Mouse (Mus musculus): ENCODE data around the gene Gm21876.
"Not testable (repeated sequence)": the region's sequence is repeated elsewhere in the genome, so short reads cannot be mapped to it uniquely, and the experiment has no call there.

The Gm21876 gene

DNA sequence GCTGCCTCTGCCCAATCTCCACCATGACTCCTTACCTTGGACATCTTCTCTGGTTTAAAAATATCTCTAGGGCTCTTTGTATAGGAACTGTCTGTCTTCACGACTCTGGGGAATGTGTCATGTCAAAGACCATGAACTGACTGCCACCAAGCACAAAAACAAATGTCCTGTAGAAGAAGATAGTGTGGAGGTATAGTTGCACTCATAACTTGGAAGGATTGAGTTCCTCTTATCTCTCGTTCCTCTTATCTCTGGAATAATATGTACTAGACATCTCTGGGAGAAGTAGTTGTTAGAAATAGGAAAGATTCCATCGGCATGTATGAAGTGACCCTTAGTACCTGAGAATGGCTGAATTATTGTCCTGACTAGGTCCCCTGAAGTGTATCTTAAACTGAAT lies at the start of gene Gm21876:
Gene Gm21876 (minus strand): TSS at position 101 of the 400 bp plus-strand sequence.
- DNase-seq (ENCODE audit: low spot score in 2 of 2), result no peak

- DNase-seq (ENCODE audit: low spot score in 2 of 2), result no peak
Measured at GRCm38 (mm10) chrX:21220422-21220821, 45.0 kb upstream of the Gm21876 start.

- DNase-seq (ENCODE audit: low spot score in 2 of 2), result not testable (repeated sequence)
Measured at GRCm38 (mm10) chrX:21146675-21147074, 28.8 kb downstream of the Gm21876 start.

All from urinary bladder, postnatal 4 days (tissue).